Mouse (Mus musculus) small intestine, adult 2 months (tissue): ENCODE results near the gene Tex2. TPM values are rescaled to one million over a fixed set of nuclear protein-coding genes. Genes with fewer than 3 reads are reported as not detected.

Experiments
- H3K27ac ChIP-seq: fragments of 200-500 bp; 2 replicates; pipeline ENCODE4 v1.5.1; 2012; ENCODE audit warnings: low read depth, low read length, control low read depth, inconsistent platforms; ENCODE audit not compliant: insufficient read depth
- H3K27me3 ChIP-seq: fragments of 200-500 bp; 2 replicates; pipeline ENCODE4 v1.6.1; 2012; ENCODE audit warnings: mild to moderate bottlenecking, moderate library complexity, low read length, inconsistent platforms; ENCODE audit not compliant: control insufficient read depth, insufficient read depth
- H3K36me3 ChIP-seq: fragments of 200-500 bp; 2 replicates; pipeline ENCODE4 v1.6.1; 2012; ENCODE audit warnings: mild to moderate bottlenecking, low read length, control low read depth, inconsistent platforms; ENCODE audit not compliant: control insufficient read depth, insufficient read depth
- H3K4me1 ChIP-seq: fragments of 200-500 bp; 2 replicates; pipeline ENCODE4 v1.6.1; 2012; ENCODE audit warnings: low read length, inconsistent platforms, mixed read lengths; ENCODE audit not compliant: control insufficient read depth, insufficient read depth, insufficient read length
- H3K4me3 ChIP-seq: fragments of 200-500 bp; 2 replicates; pipeline ENCODE4 v1.5.1; 2012; ENCODE audit warnings: low read depth, mild to moderate bottlenecking, control low read depth, inconsistent platforms, low read length, moderate library complexity
- CTCF ChIP-seq: fragments of 200-500 bp; IDR thresholded peaks from 2 replicates; pipeline ENCODE4 v1.5.1; 2012; ENCODE audit warnings: low read depth, mild to moderate bottlenecking, control low read depth, inconsistent platforms, low read length, moderate library complexity, mixed read lengths; ENCODE audit not compliant: insufficient replicate concordance, insufficient read length; ENCODE audit errors: extremely low read depth
- POLR2A ChIP-seq: fragments of 200-500 bp; IDR thresholded peaks from 2 replicates; pipeline ENCODE4 v1.6.1; 2012; ENCODE audit warnings: low read depth, mild to moderate bottlenecking, control low read depth, inconsistent platforms, low read length, moderate library complexity
- WGBS: fragments of 180-500 bp; shearing (Covaris S2); methylation state at CpG from one replicate; pipeline ENCODE4 v1.1.7; 2018; 5-methylcytosine and 5-hydroxymethylcytosine counted together
- polyA plus RNA-seq: library from polyadenylated mRNA; depleted of rRNA; stranded (reverse); fragments of >200 nt; gene quantifications from 2 replicates; pipeline ENCODE4 v1.2.3, GENCODE M21; 2012; rRNA removed

Gene Tex2
- polyA plus RNA-seq, 1 experiment: 9.7 TPM

DNA sequence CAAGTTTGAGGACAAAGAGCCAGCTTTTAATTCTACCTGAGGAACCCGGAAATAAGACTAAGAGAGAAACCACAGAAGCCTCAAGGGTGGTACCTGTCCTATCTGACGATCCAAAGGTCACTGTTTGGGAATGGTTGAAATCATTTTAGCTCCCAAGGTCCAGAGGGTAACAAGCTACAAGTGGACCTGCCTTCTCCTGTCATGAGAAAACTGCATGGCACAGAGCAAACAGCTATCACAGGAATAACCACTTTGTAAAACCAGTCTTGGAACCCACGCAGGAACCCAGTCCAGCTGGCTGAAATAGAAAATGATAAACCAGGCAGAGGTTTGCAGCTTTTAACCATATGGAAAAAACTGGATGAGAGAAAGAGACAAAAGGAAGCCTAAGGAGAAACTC lies 150.9 kb downstream of the Tex2 start:
- Histone ChIP-seq H3K36me3 (peaks cover 4% of the 10 kb centered on the region; the same call in 1 of the 2 replicates), H3K27ac (peak overlapping the region; percentile 73), H3K4me3 (no peak overlapping the region), H3K4me1 (peaks cover 14% of the 10 kb centered on the region; the same call in 1 of the 2 replicates), H3K27me3 (no peaks in the 10 kb centered on the region)
- 26% methylated on average over 3 of the region's 3 CpGs for WGBS
- no peak for TF ChIP-seq POLR2A
- TF ChIP-seq CTCF: no peak

DNA sequence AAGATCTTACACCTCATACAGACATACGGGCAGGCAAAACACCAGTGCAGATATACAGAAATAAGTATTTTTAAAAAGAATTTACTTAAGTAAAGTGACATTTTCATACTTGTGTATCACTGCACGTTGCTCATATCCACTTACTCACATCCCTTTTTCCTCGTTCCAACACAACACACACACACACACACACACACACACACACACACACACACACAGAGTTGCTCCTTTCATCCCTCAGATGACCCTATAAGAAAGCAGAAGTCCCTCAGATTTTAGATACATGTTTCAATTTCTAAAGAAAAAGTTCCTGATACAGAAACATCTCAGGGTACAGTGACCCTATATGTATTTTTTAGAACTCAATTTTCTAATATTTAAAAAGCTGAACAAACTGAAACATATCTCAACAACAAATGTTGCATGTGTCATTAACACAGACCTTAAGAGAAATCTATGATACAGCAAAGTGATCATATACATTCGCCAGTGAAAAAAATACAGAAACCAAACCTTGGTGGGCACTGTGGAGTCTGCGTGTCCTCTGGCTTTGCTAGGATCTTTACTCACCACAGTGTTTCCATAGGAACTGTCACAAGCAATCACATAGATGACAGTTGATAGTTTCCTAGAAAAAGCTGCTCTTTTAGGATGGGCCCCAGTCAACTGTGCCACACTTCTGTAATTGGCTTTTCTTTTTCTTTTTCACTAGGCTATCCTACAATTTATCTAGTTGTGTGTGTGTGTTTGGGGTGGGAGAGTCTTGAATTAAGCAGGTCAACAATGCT lies 151.9 kb downstream of the Tex2 start:
- TF ChIP-seq POLR2A (no peak), CTCF (no peak)
- no peaks in the 10 kb centered on the region for H3K27me3 ChIP-seq
- WGBS: 80% methylated on average over 5 of the region's 5 CpGs
- no peak overlapping the region for H3K4me3 ChIP-seq
- H3K36me3 ChIP-seq: peaks cover 11% of the 10 kb centered on the region
- peaks cover 15% of the 10 kb centered on the region; the same call in 1 of the 2 replicates for H3K4me1 ChIP-seq
- H3K27ac ChIP-seq: peak overlapping the region; percentile 73; the same call in 1 of the 2 replicates

DNA sequence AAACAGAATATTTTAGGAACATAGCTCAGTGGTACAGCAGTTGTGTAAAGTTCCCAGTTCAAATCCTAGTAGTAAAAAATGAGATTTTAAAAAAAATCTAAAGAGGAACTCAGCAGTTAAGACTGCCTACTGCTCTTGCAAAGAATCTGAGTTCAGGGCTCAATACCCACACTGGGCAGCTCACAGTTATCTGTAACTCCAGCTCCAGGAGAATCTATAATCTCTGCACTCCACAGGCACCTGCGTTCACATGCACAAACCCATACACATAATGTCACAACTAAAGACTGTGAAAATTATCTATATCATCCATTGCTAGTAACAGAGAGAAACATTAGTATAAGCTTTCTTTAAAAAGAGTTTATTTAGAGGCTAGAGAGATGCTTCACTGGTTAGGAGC lies 152.6 kb downstream of the Tex2 start:
- no peak for TF ChIP-seq CTCF
- no peak for TF ChIP-seq POLR2A
- peaks cover 13% of the 10 kb centered on the region for H3K36me3 ChIP-seq
- no peak overlapping the region for H3K4me3 ChIP-seq
- WGBS: 89% methylated on average over 1 of the region's 1 CpGs
- H3K27ac ChIP-seq: no peak overlapping the region
- no peaks in the 10 kb centered on the region for H3K27me3 ChIP-seq
- H3K4me1 ChIP-seq: peaks cover 16% of the 10 kb centered on the region; the same call in 1 of the 2 replicates

DNA sequence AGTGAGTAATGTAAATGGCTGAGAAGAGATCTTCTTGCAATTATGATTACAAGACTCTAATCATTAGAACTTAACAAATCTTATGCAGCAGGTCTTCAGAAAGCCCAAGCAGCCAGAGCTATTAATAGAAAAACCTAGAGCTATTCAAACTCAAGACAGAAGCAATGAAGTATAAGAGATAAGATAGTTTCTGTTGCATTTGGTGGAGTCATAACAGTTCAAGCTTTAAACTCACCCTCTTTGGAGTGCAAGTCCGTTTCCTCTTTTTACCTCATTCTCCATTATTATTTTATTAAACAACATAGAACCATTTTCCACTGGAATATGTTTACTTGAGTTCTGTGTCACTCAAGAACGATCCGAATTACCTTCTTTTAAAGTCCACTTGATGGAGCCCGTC lies 154.7 kb downstream of the Tex2 start:
- Histone ChIP-seq H3K4me3 (no peak overlapping the region), H3K36me3 (peaks cover 22% of the 10 kb centered on the region), H3K27me3 (no peaks in the 10 kb centered on the region), H3K27ac (no peak overlapping the region), H3K4me1 (peaks cover 16% of the 10 kb centered on the region; the same call in 1 of the 2 replicates)
- TF ChIP-seq POLR2A (no peak), CTCF (no peak)
- 82% methylated on average over 4 of the region's 4 CpGs for WGBS

Other genes with a start within 250 kb of the Tex2 start
- gene Prr29, start 248.0 kb downstream of the Tex2 start, polyA plus RNA-seq: 0.32 and 1.0 TPM in 2 replicates
- gene Icam2, start 225.3 kb downstream of the Tex2 start, polyA plus RNA-seq: 6.1 and 10.4 TPM in 2 replicates
- 14.2 and 31.2 TPM in 2 replicates for gene Ern1, start 125.6 kb downstream of the Tex2 start, polyA plus RNA-seq
- gene Pecam1, start 137.2 kb upstream of the Tex2 start, polyA plus RNA-seq: 6.3 and 10.7 TPM in 2 replicates
- gene Milr1, start 137.8 kb upstream of the Tex2 start, polyA plus RNA-seq: 0.30 and 0.77 TPM in 2 replicates
- gene Polg2, start 166.1 kb upstream of the Tex2 start, polyA plus RNA-seq: 4.4 and 11.0 TPM in 2 replicates
- 247 and 493 TPM in 2 replicates for gene Ddx5, start 175.8 kb upstream of the Tex2 start, polyA plus RNA-seq
- gene Cep95, start 175.8 kb upstream of the Tex2 start, polyA plus RNA-seq: 0.37 and 0.95 TPM in 2 replicates